Mouse (Mus musculus) embryonic facial prominence, embryonic 14.5 days (tissue): ENCODE results near the gene Ms4a6b. TPM values are rescaled to one million over a fixed set of nuclear protein-coding genes. Genes with fewer than 3 reads are reported as not detected.
"Not testable (repeated sequence)": the region's sequence is repeated elsewhere in the genome, so short reads cannot be mapped to it uniquely, and the experiment has no call there.

Source experiments
- ATAC-seq: fragments of 200-750 bp; cut with Nextera tagmentation; 2 replicates; pipeline ENCODE4 v1.8.0; 2017; ENCODE audit warnings: low read depth, moderate number of reproducible peaks, moderate TSS enrichment
- DNase-seq: peaks from one replicate; pipeline ENCODE4 v3.0.0-alpha.2; 2015; ENCODE audit warnings: low spot score
- H3K27ac ChIP-seq: fragments of 300-500 bp; sonication (generic); replicated peaks from 2 replicates; pipeline ENCODE4 v1.5.1; 2014; ENCODE audit warnings: low read depth, mild to moderate bottlenecking, low read length, moderate library complexity
- H3K27me3 ChIP-seq: fragments of 300-500 bp; sonication (generic); replicated peaks from 2 replicates; pipeline ENCODE4 v1.6.1; 2014; ENCODE audit warnings: low read length; ENCODE audit not compliant: control insufficient read depth, insufficient read depth
- H3K36me3 ChIP-seq: fragments of 300-500 bp; sonication (generic); 2 replicates; pipeline ENCODE4 v1.6.1; 2014; ENCODE audit warnings: low read length, mixed read lengths; ENCODE audit not compliant: control insufficient read depth, insufficient read depth
- H3K4me1 ChIP-seq: fragments of 300-500 bp; sonication (generic); 2 replicates; pipeline ENCODE4 v1.6.1; 2014; ENCODE audit warnings: antibody characterized with exemption, low read length; ENCODE audit not compliant: control insufficient read depth, insufficient read depth
- H3K4me2 ChIP-seq: fragments of 300-500 bp; sonication (generic); 2 replicates; pipeline ENCODE4 v1.6.1; 2014; ENCODE audit warnings: low read depth, mild to moderate bottlenecking, low read length, moderate library complexity, mixed read lengths
- H3K4me3 ChIP-seq: fragments of 300-500 bp; sonication (generic); 2 replicates; pipeline ENCODE4 v1.5.1; 2014; ENCODE audit warnings: low read depth, mild to moderate bottlenecking, low read length
- H3K9ac ChIP-seq: fragments of 300-500 bp; sonication (generic); 2 replicates; pipeline ENCODE4 v1.6.1; 2014; ENCODE audit warnings: low read depth, mild to moderate bottlenecking, low read length, moderate library complexity, mixed read lengths
- H3K9me3 ChIP-seq: fragments of 300-500 bp; sonication (generic); 2 replicates; pipeline ENCODE4 v1.6.1; 2016; ENCODE audit warnings: low read length; ENCODE audit not compliant: control insufficient read depth
- WGBS: fragments of 180-500 bp; shearing (Covaris S2); extraction: QIAGEN DNeasy Blood & Tissue Kit; methylation state at CpG from one replicate; pipeline ENCODE4 v1.1.7; 2014; 5-methylcytosine and 5-hydroxymethylcytosine counted together
- polyA plus RNA-seq: library from polyadenylated mRNA; unstranded; fragments of >200 nt; fragmentation: Nextera tagmentation; extraction: Ambion mirVana; gene quantifications from 2 replicates; pipeline ENCODE4 v1.2.1, GENCODE M21; 2014

The Ms4a6b gene
- 10.5 and 12.2 TPM in 2 replicates for polyA plus RNA-seq

DNA sequence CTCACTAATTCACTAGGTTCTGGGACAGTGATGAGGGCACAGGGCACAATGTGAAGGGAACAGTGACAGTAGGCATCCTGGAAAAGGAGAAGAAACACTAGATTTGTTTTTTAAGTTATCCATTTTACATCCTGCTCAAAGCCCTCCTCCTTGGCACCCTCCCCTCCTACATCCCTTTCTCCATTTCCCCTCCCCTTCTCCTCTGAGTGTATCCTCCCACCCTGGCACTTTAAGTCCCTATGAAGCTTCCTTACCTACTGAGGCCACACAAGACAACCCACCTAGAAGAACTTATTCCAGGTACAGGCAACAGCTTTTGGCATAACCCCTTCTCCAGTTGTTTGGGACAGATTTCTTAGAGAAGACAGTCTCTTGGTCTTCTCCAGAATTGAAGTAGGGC lies at the start of gene Ms4a6b:
Gene Ms4a6b, plus strand, starts transcription at position 267 of the 400 bp plus-strand sequence.
- Histone ChIP-seq H3K27me3 (no peaks in the 10 kb centered on the region), H3K4me1 (no peaks in the 10 kb centered on the region), H3K9me3 (no peaks in the 10 kb centered on the region), H3K4me2 (no peak within 1 kb of the TSS), H3K4me3 (no peak within 1 kb of the TSS), H3K27ac (no peak within 1 kb of the TSS), H3K36me3 (no peaks in the 10 kb centered on the region), H3K9ac (no peak within 1 kb of the TSS)
- ATAC-seq = no peak
- no peak for DNase-seq

DNA sequence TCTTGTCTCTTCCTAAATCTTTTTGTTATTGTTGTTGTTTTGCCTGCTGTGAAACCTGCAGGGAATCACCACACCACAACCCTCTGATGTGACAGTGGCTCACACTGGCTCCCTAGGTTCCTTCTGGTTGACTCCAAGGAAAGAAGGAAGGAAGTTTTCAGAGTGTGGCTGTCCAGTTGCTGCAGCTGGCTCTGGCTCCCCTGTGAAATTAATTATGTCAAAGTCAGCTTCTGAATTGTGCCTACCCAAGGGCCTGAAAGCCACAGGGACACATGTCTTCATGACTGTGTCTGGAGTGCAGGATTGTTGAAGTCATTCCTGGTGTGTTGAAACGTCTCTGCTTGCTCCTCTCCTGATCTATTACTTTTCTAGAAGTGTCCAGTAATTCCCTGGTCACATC lies 48.0 kb upstream of the Ms4a6b start:
- H3K9me3 ChIP-seq, H3K4me3 ChIP-seq, DNase-seq, H3K9ac ChIP-seq, H3K4me2 ChIP-seq, H3K4me1 ChIP-seq, H3K36me3 ChIP-seq, ATAC-seq, H3K27me3 ChIP-seq, H3K27ac ChIP-seq: not testable (repeated sequence)
- 63% methylated on average over 1 of the region's 1 CpGs for WGBS

DNA sequence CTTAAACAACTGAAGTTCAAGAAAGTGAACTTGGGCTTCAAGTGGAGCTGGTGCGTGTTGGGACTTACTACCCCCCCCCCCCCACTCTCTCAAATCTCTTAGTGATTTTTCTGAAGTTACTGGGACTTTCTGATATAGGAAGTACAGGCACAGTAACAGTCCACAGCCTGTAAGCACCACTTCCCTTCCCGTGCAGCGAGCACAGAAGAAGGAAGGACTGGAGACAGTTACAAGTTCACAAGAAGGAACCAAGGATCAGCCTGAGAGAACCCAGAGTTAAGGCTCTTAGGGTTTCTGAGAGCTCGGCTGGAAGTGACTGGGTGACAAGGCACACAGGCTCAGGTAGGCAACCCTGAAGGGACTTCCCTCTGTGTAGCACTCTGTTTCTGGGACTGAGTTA lies 47.1 kb upstream of the Ms4a6b start, which contains the start of gene Ms4a6c:
Gene Ms4a6c, plus strand, starts transcription at position 152 of the 400 bp plus-strand sequence.
- DNase-seq, H3K27ac ChIP-seq, H3K4me1 ChIP-seq, H3K4me2 ChIP-seq, H3K27me3 ChIP-seq, H3K4me3 ChIP-seq, H3K9me3 ChIP-seq, H3K36me3 ChIP-seq, H3K9ac ChIP-seq, ATAC-seq: not testable (repeated sequence)
- WGBS = 84% methylated on average over 4 of the region's 4 CpGs

DNA sequence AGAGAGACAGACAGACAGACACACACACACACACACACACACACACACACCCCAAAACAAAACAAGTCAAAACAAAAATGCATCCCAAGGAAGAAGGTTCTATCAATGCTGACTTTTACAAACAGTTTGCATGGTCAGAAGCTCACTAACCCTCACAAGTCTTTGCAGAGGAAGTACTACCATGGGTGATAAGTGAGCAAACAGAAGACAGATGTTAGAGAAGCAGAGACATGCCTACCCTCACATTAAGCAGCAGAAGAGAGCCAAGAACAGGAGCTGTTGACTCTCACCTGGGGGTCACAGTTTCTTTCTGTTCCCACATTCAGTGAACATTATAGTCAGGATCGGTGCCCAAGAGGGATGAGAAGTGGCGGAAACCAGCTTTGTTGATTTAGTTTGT lies 36.6 kb upstream of the Ms4a6b start:
- no peak for DNase-seq
- Histone ChIP-seq H3K4me3 (no peak overlapping the region), H3K9ac (no peak overlapping the region), H3K9me3 (no peaks in the 10 kb centered on the region), H3K27me3 (no peaks in the 10 kb centered on the region), H3K36me3 (no peaks in the 10 kb centered on the region), H3K27ac (no peak overlapping the region), H3K4me1 (no peaks in the 10 kb centered on the region), H3K4me2 (no peak overlapping the region)
- no peak for ATAC-seq
- WGBS = 89% methylated on average over 2 of the region's 2 CpGs

DNA sequence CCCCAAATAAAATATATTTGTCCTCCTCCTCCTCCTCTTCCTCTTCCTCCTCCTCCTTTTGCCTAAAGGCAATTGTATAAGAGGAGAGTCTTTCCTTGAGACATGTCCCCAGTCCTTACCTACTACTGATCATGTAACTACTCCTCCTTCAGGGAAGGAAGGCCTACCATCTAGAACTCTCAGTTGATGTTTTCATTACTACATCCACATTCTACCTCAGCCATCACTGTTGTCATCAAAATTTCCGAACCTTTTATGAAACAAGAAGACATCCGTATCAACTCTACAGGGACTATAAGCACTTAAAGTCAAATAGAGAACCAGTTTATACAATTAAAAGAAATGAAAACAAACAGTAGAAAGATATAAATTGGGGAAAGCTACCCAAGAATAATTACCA lies 33.6 kb upstream of the Ms4a6b start:
- 86% methylated on average over 2 of the region's 2 CpGs for WGBS
- ATAC-seq = no peak

DNA sequence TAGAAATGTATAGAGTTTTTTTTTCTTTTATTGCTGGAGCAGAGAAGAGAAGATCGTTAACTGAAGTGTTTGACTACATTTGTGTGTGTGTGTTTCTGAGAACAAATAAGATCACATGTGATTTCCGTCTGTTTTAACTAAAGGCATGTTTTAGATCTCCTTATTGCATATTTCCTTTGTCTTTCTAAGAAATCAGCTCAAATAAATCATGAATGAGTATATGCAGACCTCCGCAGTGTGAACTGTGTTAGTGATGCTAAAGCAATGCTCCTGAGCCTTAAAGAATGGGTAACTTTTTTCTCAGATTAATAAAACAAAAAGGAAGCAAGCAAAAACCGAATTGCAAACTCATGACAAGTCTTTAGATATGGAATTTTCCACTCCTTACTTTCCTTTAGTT lies 32.4 kb upstream of the Ms4a6b start:
- WGBS = 72% methylated on average over 4 of the region's 4 CpGs
- no peak overlapping the region for H3K9ac ChIP-seq
- no peaks in the 10 kb centered on the region for H3K9me3 ChIP-seq
- no peaks in the 10 kb centered on the region for H3K27me3 ChIP-seq
- H3K27ac ChIP-seq = no peak overlapping the region
- no peak for ATAC-seq
- H3K4me1 ChIP-seq = no peaks in the 10 kb centered on the region
- no peak overlapping the region for H3K4me3 ChIP-seq
- no peak overlapping the region for H3K4me2 ChIP-seq
- no peak for DNase-seq
- H3K36me3 ChIP-seq = no peaks in the 10 kb centered on the region

More for the DNA sequence above, 33.6 kb upstream of the Ms4a6b start:
- Histone ChIP-seq H3K9ac (no peak overlapping the region), H3K9me3 (no peaks in the 10 kb centered on the region), H3K4me1 (no peaks in the 10 kb centered on the region), H3K36me3 (no peaks in the 10 kb centered on the region), H3K4me2 (no peak overlapping the region), H3K27ac (no peak overlapping the region), H3K27me3 (no peaks in the 10 kb centered on the region), H3K4me3 (no peak overlapping the region)
- no peak for DNase-seq

DNA sequence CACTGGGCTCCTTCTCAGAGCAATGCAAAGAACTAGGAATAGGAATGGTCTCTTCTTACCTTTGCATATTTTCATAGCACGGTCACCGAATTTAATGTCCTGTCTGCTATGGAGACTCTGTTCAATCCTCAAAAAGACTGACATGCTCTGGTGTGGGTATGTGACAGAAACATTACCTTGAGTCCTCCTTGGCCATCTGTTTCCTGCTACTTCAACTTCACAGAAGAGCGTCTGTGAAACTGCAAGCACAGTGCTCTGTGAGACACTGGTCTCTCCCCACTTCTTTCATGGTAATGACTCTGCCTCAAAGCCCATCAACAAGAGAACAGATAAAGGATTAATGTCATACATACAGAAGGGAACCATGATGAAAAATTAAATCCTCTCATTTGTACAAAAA lies 31.9 kb upstream of the Ms4a6b start:
- no peak overlapping the region for H3K27ac ChIP-seq
- no peak overlapping the region for H3K4me2 ChIP-seq
- H3K4me3 ChIP-seq = no peak overlapping the region
- H3K27me3 ChIP-seq = no peaks in the 10 kb centered on the region
- no peaks in the 10 kb centered on the region for H3K36me3 ChIP-seq
- no peaks in the 10 kb centered on the region for H3K9me3 ChIP-seq
- ATAC-seq (no peak), DNase-seq (no peak)
- H3K9ac ChIP-seq = no peak overlapping the region
- WGBS = 76% methylated on average over 3 of the region's 3 CpGs
- no peaks in the 10 kb centered on the region for H3K4me1 ChIP-seq

DNA sequence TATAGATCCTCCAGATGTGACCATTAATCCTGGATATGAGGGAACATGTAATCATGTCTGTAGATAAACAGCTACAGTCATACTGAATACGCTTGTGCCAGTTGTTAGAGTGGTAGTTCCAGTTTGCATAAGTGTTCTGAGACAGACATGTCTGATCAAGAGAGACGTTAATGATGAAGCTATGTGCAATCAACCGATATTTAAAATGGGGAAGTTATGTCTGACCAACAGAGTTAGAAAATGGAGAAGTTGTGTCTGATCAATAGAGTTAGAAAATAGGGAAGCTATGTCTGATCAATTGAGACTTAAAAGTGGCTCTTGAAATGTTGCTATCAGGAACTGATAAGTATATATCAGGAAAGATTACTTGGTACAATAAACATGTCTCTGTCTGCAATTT lies 31.0 kb upstream of the Ms4a6b start:
- WGBS = 83% methylated on average over 3 of the region's 3 CpGs

DNA sequence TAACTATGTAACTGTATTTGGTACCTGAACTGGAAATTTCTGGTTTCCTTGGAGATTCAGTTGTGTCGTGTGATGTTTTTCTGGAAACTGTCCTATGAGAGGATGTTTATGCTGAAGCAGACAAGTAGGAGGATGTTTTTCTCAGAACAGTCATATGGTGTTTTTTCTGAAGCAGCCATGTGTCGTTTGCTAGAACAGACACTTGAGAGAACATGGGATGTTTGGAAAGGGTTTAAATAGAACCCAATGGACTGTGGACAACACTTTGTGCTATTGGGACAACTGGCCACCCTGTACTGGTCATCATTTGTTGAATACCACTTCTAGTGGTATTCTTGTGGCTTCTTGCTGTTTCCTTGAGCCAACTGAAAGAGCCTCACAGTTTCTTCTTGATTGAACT lies 30.6 kb upstream of the Ms4a6b start, which contains the start of gene Gm8369:
Gene Gm8369, plus strand, starts transcription at position 193 of the 400 bp plus-strand sequence.
- 79% methylated on average over 2 of the region's 2 CpGs for WGBS
- Histone ChIP-seq H3K4me3 (no peak within 1 kb of the TSS), H3K36me3 (no peaks in the 10 kb centered on the region), H3K27ac (no peak within 1 kb of the TSS), H3K4me2 (no peak within 1 kb of the TSS), H3K27me3 (no peaks in the 10 kb centered on the region), H3K9ac (no peak within 1 kb of the TSS), H3K4me1 (no peaks in the 10 kb centered on the region), H3K9me3 (no peaks in the 10 kb centered on the region)
- DNase-seq (no peak), ATAC-seq (no peak)

More for the DNA sequence above, 31.0 kb upstream of the Ms4a6b start:
- DNase-seq = no peak
- Histone ChIP-seq H3K27me3 (no peaks in the 10 kb centered on the region), H3K4me1 (no peaks in the 10 kb centered on the region), H3K9ac (no peak overlapping the region), H3K4me3 (no peak overlapping the region), H3K9me3 (no peaks in the 10 kb centered on the region), H3K36me3 (no peaks in the 10 kb centered on the region), H3K4me2 (no peak overlapping the region), H3K27ac (no peak overlapping the region)
- ATAC-seq = no peak
